Mouse (Mus musculus) stomach, postnatal 0 days (tissue): Measurements from ENCODE around the gene Lrrc8a.

Source experiments
- CTCF ChIP-seq: IDR thresholded peaks from 2 replicates; pipeline ENCODE4 v1.5.1; 2016; ENCODE audit warnings: antibody characterized with exemption, low read depth, mild to moderate bottlenecking, moderate library complexity
- EP300 ChIP-seq: optimal IDR thresholded peaks from 2 replicates; pipeline ENCODE3; 2016; ENCODE audit warnings: antibody characterized with exemption

DNA sequence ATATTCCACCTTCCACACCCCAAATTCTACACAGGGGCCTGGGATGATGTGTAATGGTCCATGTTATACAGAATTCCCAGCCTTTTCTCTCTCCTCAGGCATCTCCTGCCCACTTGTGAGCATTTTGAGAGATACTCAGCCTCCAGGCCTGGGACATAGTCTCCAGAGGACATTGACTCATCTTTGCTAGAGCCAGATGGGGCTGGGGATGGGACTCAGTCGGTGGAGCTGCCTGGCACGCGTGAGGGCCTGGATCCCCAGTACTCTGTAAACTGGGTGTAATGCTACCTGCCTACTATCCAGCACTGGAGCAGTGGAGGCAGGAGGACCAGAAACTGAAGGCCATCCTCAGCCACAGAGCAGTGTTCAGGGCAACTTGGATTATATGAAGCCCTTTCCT is 11.7 kb downstream of the Lrrc8a start:
- TF ChIP-seq CTCF (no peak), EP300 (no peak)
